Mouse (Mus musculus) layer of hippocampus, adult 18-20 months (tissue): ENCODE measurements around the gene Kctd14. TPM values are rescaled to one million over a fixed set of nuclear protein-coding genes. Genes with fewer than 3 reads are reported as not detected.
A peak's percentile ranks its signal among the peaks of the same experiment; 100 is the strongest.
"Not testable (repeated sequence)": the region's sequence is repeated elsewhere in the genome, so short reads cannot be mapped to it uniquely, and the experiment has no call there.

Experiments used
- DNase-seq, 2 experiments: peaks; one replicate each; pipeline ENCODE4 v3.0.0; 2022; ENCODE audit warnings: low spot score in 2 of 2
- long read RNA-seq: library from polyadenylated mRNA; stranded (forward); transcript quantifications from one replicate; pipeline ENCODE4 v2.0.0, GENCODE M21; 2021
- total RNA-seq, 2 experiments: library from RNA; stranded (reverse); gene quantifications; 2 replicates each; pipeline ENCODE4 v1.2.3; 2021

Gene Kctd14
- 1 to 10 TPM; 5.0 to 5.3 TPM for total RNA-seq
- long read RNA-seq, partial matches to known transcripts = 0 of 1 reads
- long read RNA-seq, other reads (novel, unspliced or antisense) = 1 of 1 reads

- DNase-seq = not testable (repeated sequence)
Measured at GRCm38 (mm10) chr7:97451023-97451422, at the start of gene Kctd14. TSS of gene Kctd14 (plus strand) at chr7:97451323.

DNA sequence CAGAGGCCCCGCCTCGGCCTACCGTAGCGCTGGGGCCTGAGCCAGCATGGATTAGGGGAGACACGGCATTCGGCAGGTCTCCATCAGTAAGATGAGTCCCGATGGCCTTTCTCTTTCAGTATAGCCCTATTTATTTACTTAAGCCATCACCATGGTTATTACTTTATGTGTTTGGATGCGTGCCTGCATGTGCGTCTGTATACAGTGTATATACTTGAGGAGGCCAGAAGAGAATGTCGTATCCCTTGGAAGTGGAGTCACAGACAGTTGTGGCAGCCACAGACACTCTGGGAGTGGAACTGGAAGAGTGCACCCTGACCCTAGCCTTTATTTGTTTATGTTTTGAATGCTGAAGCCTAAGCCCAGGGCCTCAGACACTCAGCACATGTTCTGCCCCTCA, 44.0 kb upstream of the Kctd14 start:
- no peak for DNase-seq

GRCm38 (mm10) chr7:97411106-97411505, 40.0 kb upstream of the Kctd14 start:
- no peak for DNase-seq

GRCm38 (mm10) chr7:97411575-97411974, 39.5 kb upstream of the Kctd14 start:
- DNase-seq = no peak

DNA sequence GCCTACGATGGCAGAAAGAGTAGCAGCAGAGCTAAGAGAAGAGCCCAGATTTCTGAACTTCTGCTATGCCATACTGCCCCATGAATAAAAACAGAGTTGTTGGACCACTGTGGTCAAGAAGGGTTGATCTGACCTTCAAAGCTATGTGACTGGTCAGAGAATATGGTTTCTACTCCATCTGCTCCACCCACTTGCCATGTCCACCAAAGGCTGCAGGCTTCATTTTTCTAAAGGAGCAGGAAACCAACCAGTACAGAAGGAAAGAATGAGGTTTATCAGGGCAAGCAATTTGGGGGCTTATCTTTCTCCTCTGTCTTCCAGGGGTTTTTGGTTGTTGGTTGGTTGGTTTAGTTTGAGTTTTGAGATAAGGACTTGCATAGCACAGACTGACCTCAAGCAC, 37.1 kb upstream of the Kctd14 start:
- DNase-seq = no peak

- DNase-seq = no peak
Measured at GRCm38 (mm10) chr7:97414426-97414825, 36.7 kb upstream of the Kctd14 start.

DNA sequence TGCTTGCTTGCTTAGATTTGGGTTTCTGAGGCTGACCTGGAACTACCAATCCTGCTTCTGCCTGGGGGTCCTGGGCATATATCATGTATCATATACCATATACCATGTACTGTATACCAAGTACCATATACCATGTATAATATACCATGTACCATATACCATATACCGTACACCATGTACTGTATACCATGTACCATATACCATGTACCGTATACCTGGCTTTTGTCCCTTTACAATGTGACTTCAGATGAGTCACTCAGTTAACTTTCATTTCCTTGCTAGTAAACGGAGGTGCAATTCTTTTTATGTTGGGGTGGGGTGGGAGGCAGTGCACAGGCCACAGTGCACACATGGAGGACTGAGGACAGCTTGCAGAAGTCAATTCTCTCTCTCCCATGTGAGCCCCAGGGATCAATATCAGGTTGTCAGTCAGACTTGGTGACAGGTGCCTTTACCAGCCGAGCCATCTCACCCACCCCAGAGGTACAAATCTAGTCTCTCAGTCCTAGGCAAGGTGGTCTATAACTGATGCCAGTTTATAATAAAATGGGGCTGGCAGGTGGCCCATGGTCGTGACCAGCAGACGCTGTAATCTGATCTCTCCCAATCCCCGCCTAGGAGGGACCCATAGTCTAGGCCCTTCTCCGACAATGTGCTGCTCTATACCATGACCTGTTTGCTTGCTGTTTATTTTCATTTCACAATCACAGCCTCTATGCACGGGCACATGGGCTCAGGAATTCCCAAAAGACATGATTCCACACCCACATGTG, 36.0 kb upstream of the Kctd14 start:
- no peak for DNase-seq

- DNase-seq = no peak
Measured at GRCm38 (mm10) chr7:97416473-97416872, 34.6 kb upstream of the Kctd14 start.

DNA sequence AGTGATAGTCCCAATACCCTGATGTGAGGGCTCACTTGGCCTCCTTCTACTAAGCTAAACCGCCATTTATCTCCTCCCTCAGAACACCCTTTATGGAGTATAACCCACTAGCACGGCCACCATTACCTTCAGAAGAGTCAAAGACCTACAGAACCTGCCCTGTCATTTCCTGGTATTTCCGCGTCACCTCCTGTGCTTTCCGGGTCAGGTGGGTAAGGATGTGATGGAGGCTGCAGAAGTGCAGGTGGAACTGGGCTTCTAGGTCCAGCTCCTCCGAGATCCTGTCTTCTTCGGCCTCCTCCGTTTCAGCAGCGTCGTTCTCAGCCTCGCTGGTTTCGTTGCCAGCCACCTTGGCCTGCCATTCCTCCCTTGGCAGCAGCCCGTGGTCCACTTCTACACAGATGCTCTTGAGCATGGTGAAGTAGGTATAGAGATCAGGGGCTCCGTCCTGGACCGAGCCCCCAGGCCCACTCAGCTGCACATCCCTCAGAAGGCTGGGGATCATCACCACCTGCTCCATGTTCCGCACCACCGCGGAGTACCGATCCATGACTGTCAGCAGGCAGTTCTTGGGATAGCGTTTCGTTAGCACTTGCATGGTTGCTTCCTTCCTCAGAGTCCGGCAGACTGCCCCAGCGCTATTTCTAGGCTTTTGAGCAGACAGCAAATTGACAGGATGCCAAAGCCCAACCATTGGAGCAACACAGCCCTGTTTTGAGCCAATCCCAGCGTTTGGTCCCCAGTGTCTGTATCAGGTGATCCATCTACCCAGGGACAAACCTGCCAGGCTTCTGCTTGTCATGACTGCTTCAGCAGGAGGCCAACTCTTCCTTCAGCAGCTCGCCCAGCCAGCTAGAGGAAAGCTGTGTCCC, 34.0 kb upstream of the Kctd14 start, which contains the start of gene Thrsp:
TSS of gene Thrsp (minus strand) at position 825 of the 872 bp plus-strand sequence.
- peak; percentile 64 to 83 for DNase-seq

- DNase-seq = no peak
Measured at GRCm38 (mm10) chr7:97418717-97419116, 32.4 kb upstream of the Kctd14 start.

- no peak for DNase-seq
Measured at GRCm38 (mm10) chr7:97419163-97419562, 32.0 kb upstream of the Kctd14 start.

GRCm38 (mm10) chr7:97420406-97420805, 30.7 kb upstream of the Kctd14 start:
- no peak for DNase-seq

DNA sequence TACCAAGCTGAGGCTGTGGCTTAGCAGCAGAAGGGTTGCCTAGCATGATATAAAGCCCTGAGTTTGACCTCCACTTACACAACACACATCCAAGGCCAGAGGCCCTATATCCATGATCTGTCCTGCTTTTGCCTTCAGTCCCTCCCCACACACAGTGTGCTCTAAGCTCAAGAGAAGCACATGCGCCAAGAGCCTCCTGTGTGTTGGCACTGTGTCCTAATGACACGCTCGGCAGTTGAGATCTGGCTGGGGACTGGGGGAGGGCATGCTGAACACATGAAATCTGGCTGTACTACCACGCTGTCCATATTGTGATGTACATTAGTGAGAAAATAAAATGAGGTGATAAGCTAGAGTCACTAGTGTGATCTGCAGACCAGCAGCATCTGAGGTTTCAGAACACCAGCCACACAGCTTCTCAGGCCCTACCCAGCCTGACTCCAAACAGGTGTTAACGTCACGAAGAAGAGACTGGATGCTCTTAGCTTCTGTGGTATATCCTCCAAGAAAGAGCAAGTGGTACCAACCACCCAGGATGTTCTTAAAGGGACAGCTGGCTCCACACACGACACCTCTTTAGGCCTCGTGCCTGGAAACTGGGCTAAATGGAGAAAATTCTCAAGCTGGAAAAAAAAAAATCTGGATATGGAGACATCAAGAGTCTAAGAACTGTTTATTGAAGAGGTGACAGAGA, 30.0 kb upstream of the Kctd14 start:
- DNase-seq = peak in 1 of 2 experiments; percentile 68

DNA sequence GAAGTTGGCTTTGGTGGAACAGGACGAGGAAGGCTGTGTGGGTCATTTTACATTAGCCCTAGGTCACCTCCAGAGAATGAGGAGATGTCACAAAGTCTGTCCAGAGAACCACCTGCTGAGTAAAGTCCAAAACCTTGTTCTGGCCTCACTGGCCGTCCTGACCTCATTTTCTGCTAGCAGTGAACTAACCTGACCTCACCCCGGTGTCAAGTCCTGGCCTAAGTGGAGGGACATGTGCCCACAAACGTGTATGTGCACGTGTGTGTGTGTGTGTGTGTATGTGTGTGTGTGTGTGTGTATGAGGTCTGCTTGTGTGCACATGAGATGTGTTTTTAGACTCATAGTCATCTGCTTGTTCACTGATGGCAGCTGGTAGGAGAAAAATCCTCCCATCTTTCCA, 27.4 kb upstream of the Kctd14 start:
- no peak for DNase-seq

GRCm38 (mm10) chr7:97424621-97425245, 26.4 kb upstream of the Kctd14 start:
- peak; percentile 72 to 93 for DNase-seq

DNA sequence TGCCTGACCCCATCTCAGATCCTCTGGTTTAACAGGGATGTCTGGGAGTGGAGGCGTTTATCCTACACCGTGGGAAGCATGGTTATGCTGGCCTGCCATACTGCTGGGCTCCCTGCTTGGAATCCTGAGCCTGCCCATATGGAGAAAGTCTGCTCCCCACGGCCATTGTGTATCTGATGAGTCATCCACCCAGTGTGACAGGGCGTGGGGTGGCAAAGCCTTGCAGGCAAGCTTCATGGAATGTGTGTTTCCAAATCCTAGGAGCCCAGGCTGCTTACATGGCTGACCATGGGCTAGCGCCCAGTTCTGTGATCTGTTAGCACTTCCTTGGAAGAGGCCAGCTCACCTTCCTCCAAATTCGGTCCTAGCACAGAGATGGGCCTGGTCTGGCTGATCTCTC, 24.6 kb upstream of the Kctd14 start:
- no peak for DNase-seq

GRCm38 (mm10) chr7:97427296-97427695, 23.8 kb upstream of the Kctd14 start:
- no peak for DNase-seq

DNA sequence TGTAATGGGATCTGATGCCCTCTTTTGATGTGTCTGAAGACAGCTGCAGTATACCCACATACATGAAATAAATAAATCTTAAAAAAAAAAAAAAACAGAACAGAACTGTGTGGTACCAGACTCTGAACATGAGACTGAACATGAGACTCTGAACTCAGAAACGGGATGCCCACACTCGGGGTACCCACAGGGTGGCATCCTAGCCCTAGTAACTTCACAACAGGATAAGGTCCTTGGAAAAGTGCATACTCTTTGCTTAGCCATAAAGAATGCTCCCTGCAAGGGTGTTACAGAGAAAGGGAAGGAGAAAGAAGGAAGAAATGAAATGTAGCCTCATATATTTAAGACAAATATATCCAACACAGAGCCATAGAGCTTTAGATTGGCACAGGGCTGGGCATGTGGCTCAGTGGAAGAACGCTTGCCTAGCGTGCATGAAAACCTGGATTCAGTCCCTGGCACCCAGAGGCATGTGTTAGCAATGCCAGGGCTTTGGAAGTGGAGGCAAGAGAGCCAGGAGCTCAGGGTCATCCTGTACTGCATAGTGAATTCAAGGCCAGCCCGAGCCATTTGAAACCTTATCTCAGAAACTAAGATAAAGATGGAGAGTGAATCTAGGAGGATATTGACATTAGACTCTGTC, 23.2 kb upstream of the Kctd14 start:
- peak in 1 of 2 experiments; percentile 31 for DNase-seq

DNA sequence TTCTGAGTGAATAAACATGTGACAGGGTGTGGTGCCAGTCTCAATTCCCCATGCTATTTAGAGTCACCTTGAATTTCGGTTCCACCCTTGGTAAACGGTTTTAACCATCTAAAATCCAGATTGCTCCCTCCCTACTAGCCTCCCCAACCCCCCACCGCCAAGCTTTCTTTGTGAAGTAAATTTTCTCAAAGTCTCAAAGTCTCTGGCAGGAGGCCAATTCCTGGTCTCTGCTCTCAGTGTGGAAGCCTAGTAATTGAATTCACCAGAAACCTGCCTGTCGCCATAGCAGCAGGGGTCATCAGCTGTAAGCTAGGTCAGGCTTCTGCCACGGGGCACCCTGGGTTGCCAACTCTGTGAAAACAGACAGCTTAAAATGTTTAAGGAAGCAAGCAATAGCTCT, 21.4 kb upstream of the Kctd14 start:
- no peak for DNase-seq

DNA sequence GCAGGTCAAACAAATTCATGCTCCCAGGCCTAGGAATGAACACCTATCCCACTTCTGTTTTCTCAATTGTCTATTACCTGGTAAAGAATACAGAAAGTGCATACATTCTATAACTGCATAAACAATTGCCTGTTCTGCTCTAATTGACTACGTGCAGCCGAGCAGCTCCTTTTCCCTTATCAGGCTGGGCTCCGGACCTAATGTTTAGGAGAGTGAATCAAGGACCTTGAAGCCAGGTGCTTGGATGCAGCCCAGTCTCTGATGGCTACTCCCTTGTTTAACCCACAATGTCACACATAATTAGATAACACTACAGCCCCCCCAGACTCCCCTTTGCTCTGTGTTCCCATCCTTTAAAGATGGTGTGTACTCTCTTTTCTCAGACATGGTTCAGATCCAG, 17.6 kb upstream of the Kctd14 start:
- DNase-seq = not testable (repeated sequence)
